Mouse (Mus musculus) heart, embryonic 14.5 days (tissue): Measurements from ENCODE around the gene Mpped1. TPM values are rescaled to one million over a fixed set of nuclear protein-coding genes. Genes with fewer than 3 reads are reported as not detected.

Experiments used
- ATAC-seq: fragments of 200-750 bp; cut with Nextera tagmentation; 2 replicates; pipeline ENCODE4 v1.8.0; 2017; ENCODE audit warnings: low read depth, moderate TSS enrichment; ENCODE audit not compliant: insufficient number of reproducible peaks, insufficient read depth, low FRiP score
- H3K27ac ChIP-seq, 2 experiments: fragments of 200-500 bp in 1 of 2; fragments of 300-500 bp in 1 of 2; sonication (generic) in 1 of 2; replicated peaks in 1 of 2; 2 replicates each; pipeline ENCODE4 v1.5.1; 2012 to 2014; ENCODE audit warnings: low read depth in 2 of 2, low read length in 2 of 2, control low read depth in 1 of 2, mild to moderate bottlenecking in 1 of 2, mixed read lengths in 1 of 2; ENCODE audit not compliant: control insufficient read depth in 1 of 2, insufficient read depth in 1 of 2
- H3K27me3 ChIP-seq: fragments of 300-500 bp; sonication (generic); 2 replicates; pipeline ENCODE4 v1.6.1; 2014; ENCODE audit warnings: mild to moderate bottlenecking, low read length, control low read depth; ENCODE audit not compliant: control insufficient read depth, insufficient read depth
- H3K36me3 ChIP-seq: fragments of 300-500 bp; sonication (generic); 2 replicates; pipeline ENCODE4 v1.6.1; 2014; ENCODE audit warnings: mild to moderate bottlenecking, control low read depth, low read length, mixed read lengths; ENCODE audit not compliant: control insufficient read depth, insufficient read depth
- H3K4me1 ChIP-seq, 2 experiments: fragments of 200-500 bp in 1 of 2; fragments of 300-500 bp in 1 of 2; sonication (generic) in 1 of 2; 2 replicates each; pipeline ENCODE4 v1.6.1; 2012 to 2014; ENCODE audit warnings: low read length in 2 of 2, control low read depth in 1 of 2, mixed read lengths in 1 of 2; ENCODE audit not compliant: control insufficient read depth in 2 of 2, insufficient read depth in 2 of 2
- H3K4me2 ChIP-seq: fragments of 300-500 bp; sonication (generic); 2 replicates; pipeline ENCODE4 v1.6.1; 2014; ENCODE audit warnings: mild to moderate bottlenecking, low read length
- H3K4me3 ChIP-seq, 2 experiments: fragments of 200-500 bp in 1 of 2; fragments of 300-500 bp in 1 of 2; sonication (generic) in 1 of 2; 2 replicates each; pipeline ENCODE4 v1.5.1; 2012 to 2014; ENCODE audit warnings: low read length in 2 of 2, mild to moderate bottlenecking in 2 of 2, control low read depth in 1 of 2, low read depth in 1 of 2, moderate library complexity in 1 of 2; ENCODE audit not compliant: control insufficient read depth in 1 of 2, insufficient read depth in 1 of 2
- H3K9ac ChIP-seq: fragments of 300-500 bp; sonication (generic); 2 replicates; pipeline ENCODE4 v1.6.1; 2014; ENCODE audit warnings: mild to moderate bottlenecking, low read length
- H3K9me3 ChIP-seq: fragments of 300-500 bp; sonication (generic); 2 replicates; pipeline ENCODE4 v1.6.1; 2016; ENCODE audit warnings: low read length, control low read depth; ENCODE audit not compliant: control insufficient read depth
- WGBS: fragments of 180-500 bp; shearing (Covaris S2); extraction: QIAGEN DNeasy Blood & Tissue Kit; methylation state at CpG from one replicate; pipeline ENCODE4 v1.1.7; 2014; 5-methylcytosine and 5-hydroxymethylcytosine counted together
- polyA plus RNA-seq: library from polyadenylated mRNA; unstranded; fragments of >200 nt; fragmentation: Nextera tagmentation; extraction: Ambion mirVana; gene quantifications from 2 replicates; pipeline ENCODE4 v1.2.1, GENCODE M21; 2014

Mpped1 gene
- polyA plus RNA-seq, 1 experiment from 2014 or later: not detected

- no peak overlapping the region for H3K4me2 ChIP-seq
- no peaks in the 10 kb centered on the region for H3K36me3 ChIP-seq
- 5% methylated on average over 4 of the region's 4 CpGs for WGBS
- H3K4me1 ChIP-seq: no peaks in the 10 kb centered on the region
- H3K27me3 ChIP-seq: peaks cover 6% of the 10 kb centered on the region; the same call in 1 of the 2 replicates
- no peak overlapping the region for H3K4me3 ChIP-seq
- H3K27ac ChIP-seq: no peak overlapping the region
- H3K9me3 ChIP-seq: 0 out of 2 replicates have a peak, but pooled peaks cover 3% of the 10 kb centered on the region
- no peak overlapping the region for H3K9ac ChIP-seq
- no peak for ATAC-seq
Measured at GRCm38 (mm10) chr15:83758958-83759357, 20.3 kb upstream of the Mpped1 start.

DNA sequence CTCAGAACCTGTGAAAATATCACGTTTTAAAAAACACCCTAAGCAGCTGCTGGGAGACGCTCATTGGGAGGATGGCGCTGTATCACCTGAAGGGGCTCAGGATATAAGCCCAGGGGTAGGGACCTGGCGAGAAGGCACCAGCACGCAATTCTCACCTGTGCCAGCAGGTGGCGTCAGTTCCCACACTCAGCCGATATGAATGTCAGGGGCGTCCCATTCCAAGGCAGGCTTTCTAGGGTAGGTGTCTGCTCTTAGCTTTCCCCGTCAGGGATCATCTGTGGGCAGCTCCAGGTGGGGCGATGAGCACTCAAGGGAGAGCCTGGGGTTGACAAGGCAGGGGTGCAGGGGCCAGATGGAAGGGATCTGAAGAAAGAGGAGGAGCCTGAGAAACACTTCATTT lies 18.6 kb upstream of the Mpped1 start:
- no peak overlapping the region for H3K27ac ChIP-seq
- H3K27me3 ChIP-seq: peaks cover 6% of the 10 kb centered on the region; the same call in 1 of the 2 replicates
- no peaks in the 10 kb centered on the region for H3K36me3 ChIP-seq
- H3K4me1 ChIP-seq: peaks cover 2 to 5% of the 10 kb centered on the region in 2 experiments; a peak in 2 of 4 replicates
- 8% methylated on average over 10 of the region's 10 CpGs for WGBS
- no peak for ATAC-seq
- no peak overlapping the region for H3K4me2 ChIP-seq
- no peak overlapping the region for H3K4me3 ChIP-seq
- H3K9ac ChIP-seq: no peak overlapping the region
- H3K9me3 ChIP-seq: no peaks in the 10 kb centered on the region

GRCm38 (mm10) chr15:83761512-83761911 lies 17.8 kb upstream of the Mpped1 start:
- peaks cover 8% of the 10 kb centered on the region; the same call in 1 of the 2 replicates for H3K27me3 ChIP-seq
- no peak for ATAC-seq
- H3K4me2 ChIP-seq: no peak overlapping the region
- no peaks in the 10 kb centered on the region for H3K36me3 ChIP-seq
- H3K9me3 ChIP-seq: no peaks in the 10 kb centered on the region
- 87% methylated on average over 13 of the region's 13 CpGs for WGBS
- no peak overlapping the region for H3K9ac ChIP-seq
- no peak overlapping the region for H3K27ac ChIP-seq
- no peak overlapping the region for H3K4me3 ChIP-seq
- peaks cover 2 to 6% of the 10 kb centered on the region in 2 experiments; a peak in 2 of 4 replicates for H3K4me1 ChIP-seq

- H3K4me1 ChIP-seq: peaks cover 2 to 6% of the 10 kb centered on the region in 2 experiments; a peak in 2 of 4 replicates
- no peak overlapping the region for H3K4me3 ChIP-seq
- H3K9me3 ChIP-seq: no peaks in the 10 kb centered on the region
- no peaks in the 10 kb centered on the region for H3K36me3 ChIP-seq
- H3K9ac ChIP-seq: no peak overlapping the region
- H3K4me2 ChIP-seq: no peak overlapping the region
- ATAC-seq: no peak
- H3K27ac ChIP-seq: no peak overlapping the region
- WGBS: 29% methylated on average over 6 of the region's 6 CpGs
- peaks cover 37% of the 10 kb centered on the region for H3K27me3 ChIP-seq
Measured at GRCm38 (mm10) chr15:83765388-83766029, 13.8 kb upstream of the Mpped1 start.

DNA sequence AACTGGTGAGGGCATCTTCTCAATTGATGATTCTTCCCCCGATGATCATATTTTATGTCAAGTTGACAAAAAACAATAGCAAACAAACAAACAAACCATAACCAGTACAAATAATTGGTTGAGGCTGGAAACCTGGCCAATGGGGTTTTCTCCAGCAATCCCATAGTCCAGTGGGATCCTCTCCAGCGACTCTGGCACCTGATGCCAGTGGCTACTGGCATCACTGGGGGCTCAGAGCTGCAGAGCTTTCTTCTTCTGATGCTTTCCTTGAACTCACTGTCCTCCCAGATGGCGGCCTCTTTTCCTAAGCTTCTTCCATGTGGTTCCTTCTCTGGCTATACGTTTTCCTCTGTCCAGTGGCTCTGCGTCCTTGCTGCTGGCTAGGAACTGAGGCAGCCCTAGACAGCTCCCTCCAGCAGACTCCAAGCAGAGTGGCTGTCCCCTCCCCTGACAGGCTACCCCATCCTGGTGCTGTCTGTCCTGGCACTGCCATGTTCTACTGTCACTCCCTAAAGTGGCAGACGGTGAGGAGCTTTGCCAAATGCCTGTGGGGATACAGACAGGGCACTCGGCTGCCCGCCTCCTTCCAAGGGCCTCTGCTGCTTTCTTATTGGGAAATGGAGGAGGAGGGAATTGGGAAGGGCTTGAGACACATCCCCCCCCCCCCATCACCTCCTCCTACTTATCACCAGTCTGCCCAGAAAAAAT lies 7.8 kb upstream of the Mpped1 start:
- no peaks in the 10 kb centered on the region for H3K36me3 ChIP-seq
- ATAC-seq: no peak
- H3K4me1 ChIP-seq: peaks cover 8 to 9% of the 10 kb centered on the region in 2 experiments; a peak in 3 of 4 replicates
- H3K9me3 ChIP-seq: no peaks in the 10 kb centered on the region
- H3K4me2 ChIP-seq: no peak overlapping the region
- H3K4me3 ChIP-seq: no peak overlapping the region
- H3K9ac ChIP-seq: no peak overlapping the region
- 64% methylated on average over 8 of the region's 8 CpGs for WGBS
- peaks cover 80% of the 10 kb centered on the region for H3K27me3 ChIP-seq
- H3K27ac ChIP-seq: no peak overlapping the region

DNA sequence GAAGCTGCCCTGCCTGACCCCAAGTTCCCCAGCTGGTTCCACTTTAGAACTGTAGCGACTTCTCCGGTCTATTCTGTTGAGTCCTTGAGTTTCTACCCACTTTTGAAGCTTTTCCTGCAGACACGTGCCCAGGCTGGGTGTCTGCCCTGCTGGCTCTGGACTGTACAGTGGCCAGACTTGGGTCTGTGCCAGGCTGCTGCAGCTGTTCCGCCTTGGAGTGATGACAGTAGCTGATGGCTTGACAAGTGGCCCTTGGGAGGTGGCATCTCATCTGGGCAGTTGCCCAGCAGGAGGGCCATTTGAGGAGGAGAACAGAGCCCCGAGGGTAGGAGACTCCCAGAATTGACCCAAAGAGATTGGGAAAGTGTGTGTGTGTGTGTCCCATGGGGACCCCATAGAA lies 6.8 kb upstream of the Mpped1 start:
- Histone ChIP-seq H3K27ac (no peak overlapping the region), H3K4me2 (no peak overlapping the region), H3K36me3 (no peaks in the 10 kb centered on the region), H3K9ac (no peak overlapping the region), H3K4me3 (no peak overlapping the region), H3K9me3 (no peaks in the 10 kb centered on the region), H3K27me3 (peaks cover 87% of the 10 kb centered on the region), H3K4me1 (peaks cover 8 to 9% of the 10 kb centered on the region in 2 experiments; a peak in 3 of 4 replicates)
- ATAC-seq: peak; percentile 54; the same call in 1 of the 2 replicates
- WGBS: 28% methylated on average over 5 of the region's 5 CpGs

- ATAC-seq: no peak
- H3K27ac ChIP-seq: no peak overlapping the region
- no peak overlapping the region for H3K4me2 ChIP-seq
- no peak overlapping the region for H3K9ac ChIP-seq
- H3K27me3 ChIP-seq: peaks cover 86% of the 10 kb centered on the region
- H3K9me3 ChIP-seq: no peaks in the 10 kb centered on the region
- no peaks in the 10 kb centered on the region for H3K36me3 ChIP-seq
- WGBS: 72% methylated on average over 4 of the region's 4 CpGs
- H3K4me3 ChIP-seq: no peak overlapping the region
- H3K4me1 ChIP-seq: peaks cover 8 to 9% of the 10 kb centered on the region in 2 experiments; a peak in 3 of 4 replicates
Measured at GRCm38 (mm10) chr15:83772953-83773352, 6.3 kb upstream of the Mpped1 start.
